Mouse (Mus musculus): Measurements from ENCODE around the gene Iqsec1.

DNA sequence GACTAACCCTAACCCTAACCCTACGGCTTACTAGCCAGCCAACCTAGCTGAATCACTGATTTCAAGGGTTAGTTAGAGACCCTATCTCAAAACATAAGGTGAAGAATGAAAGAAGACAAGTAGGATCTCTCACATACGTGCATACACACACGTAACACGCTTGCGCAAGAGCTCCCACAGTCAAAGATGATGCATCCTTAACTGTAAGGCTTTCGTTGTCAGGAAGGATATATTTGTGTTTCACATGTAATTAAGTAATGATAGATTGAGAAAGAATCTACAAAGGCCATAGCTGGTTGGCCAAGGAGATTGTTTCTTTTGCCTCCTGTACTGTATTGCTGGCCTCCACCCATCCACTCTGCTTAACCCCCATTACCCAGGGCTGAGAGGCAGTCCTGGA is 300.5 kb downstream of the Iqsec1 start:
- no peak for TF ChIP-seq CTCF (IDR thresholded peaks at IDR 0.05; ENCODE audit: insufficient read depth, low read length)
- TF ChIP-seq POLR2A (IDR thresholded peaks at IDR 0.05; ENCODE audit: borderline replicate concordance, extremely low read depth, low read depth, low read length) = no peak
